Mouse (Mus musculus) R1 (cell line): ENCODE data around the gene Terb2.

Experiments
- DNase-seq: peaks from one replicate; pipeline ENCODE4 v3.0.0-alpha.2; 2018; ENCODE audit warnings: low read depth, low spot score

Terb2 gene

DNA sequence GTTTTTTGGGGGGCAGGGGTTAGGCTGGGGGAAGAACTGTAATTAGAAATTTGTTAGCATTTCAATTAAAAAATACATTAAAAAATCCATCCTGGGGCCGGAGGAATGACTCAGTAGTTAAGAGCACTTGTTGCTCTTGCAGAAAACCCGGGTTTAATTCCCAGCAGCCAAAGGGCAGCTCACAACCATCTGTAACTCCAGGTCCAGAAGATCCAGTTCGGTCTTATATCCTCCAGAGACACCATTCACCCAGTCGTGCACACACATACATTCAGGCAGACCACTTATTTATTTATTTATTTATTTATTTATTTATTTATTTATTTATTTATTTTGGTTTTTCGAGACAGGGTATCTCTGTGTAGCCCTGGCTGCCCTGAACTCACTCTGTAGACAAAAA lies 47.3 kb downstream of the Terb2 start:
- DNase-seq = no peak

DNA sequence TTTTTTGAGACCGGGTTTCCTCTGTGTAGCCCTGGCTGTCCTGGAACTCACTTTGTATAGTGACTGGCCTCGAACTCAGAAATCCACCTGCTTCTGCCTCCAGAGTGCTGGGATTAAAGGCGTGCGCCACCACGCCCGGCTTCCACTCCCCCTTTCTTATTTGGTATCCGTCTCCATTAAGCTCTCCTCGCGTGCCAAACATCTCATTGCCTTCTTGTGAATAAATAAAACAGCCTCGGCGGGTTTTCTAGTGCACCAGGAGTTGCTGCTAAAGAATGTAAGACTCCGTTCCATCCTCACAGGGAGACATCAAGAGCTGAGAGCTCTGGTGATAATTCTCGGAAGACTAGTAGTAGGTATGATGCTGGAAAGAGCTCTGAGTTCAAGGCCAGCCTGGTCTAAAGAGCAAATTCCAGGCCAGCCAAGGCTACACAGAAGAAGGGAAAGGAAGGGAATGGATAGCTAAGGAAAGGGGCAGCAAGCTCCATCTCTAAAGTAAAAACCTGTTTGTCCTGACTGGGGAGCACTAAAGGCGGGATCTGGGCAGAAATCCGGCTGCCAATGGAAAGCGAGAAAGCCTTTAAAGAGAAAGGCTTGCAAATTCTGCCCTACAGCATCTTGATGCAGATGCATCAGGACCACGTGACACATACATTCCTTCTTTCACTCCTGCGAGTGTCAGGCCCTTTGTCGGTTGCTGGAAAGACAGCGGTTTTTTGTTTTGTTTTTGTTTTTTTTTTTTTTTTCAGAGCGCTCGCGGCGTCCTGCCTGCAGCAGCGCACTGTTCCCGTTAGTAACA lies 47.9 kb downstream of the Terb2 start:
- DNase-seq = peak; percentile 65

DNA sequence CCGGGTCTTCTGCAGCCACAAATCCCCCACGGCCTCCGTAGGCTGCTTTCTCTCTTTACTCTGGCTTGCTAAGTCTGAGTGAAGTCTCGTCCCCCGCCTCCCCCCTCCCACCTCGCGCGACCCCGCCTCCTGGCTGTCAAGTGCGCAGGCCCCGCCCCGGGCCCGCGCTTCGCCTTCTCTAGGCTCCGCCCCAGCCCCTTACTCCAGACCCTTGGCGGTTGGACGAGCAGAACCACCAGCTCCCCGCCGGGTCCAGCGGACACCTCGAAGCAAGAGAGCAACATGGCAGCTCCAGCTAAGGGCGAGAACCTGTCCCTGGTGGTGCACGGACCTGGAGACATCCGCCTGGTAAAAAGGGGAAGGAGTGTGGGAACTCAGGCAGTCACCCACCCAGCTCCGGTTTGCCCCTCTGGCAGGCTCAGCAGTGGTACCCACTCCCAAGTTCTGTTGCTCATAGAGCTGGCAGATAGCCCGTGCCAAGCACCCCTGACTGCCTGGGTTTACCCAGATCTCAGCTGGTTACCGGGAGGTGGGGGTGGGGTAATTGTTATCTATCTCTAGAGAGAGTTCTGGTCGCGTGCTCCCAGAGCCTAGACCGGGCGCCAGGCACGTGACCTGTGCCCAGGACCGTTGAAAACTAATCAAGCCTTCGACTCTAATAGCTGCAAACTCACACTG lies 48.7 kb downstream of the Terb2 start, which contains the start of gene Sord:
Sord (plus strand) TSS at position 139 of the 678 bp plus-strand sequence.
- peak; percentile 88 for DNase-seq

DNA sequence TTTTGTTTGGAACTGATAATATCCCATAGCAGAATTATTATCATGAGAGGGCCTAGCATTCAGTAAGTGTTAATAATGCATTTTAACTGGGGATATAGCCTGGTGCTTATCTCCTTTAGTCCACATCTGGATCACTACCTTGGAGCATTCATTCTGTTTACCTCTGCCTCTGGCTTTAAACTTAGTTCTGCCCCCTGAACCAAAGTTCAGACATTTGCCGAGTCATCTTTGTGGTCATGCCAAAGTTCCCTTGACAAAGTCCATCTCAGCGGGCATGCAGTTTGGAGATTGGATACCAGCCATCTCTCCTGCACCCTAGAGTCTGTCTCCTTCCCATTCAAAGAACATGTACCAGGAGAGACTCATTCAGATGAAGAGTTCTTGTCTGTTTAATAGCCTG lies 49.4 kb downstream of the Terb2 start:
- DNase-seq = no peak

DNA sequence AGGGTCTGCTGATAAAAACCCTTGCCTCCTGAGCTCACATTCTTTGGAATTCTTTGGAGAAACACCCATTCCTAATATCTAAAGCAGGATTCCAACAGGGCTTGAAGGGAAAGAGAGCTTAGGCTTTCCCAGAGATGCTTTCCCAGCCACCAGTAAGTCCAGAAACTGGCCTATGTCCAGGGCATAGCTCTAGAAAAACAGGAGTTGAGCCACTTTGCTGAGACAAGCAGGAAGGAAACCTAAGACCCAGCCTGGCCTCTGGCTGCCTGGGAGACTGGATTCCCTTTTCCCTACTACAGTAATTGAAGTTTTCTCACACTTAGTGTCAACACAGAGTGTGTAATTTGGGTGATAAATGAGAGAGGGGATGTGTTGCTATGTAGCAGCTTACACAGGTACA lies 50.2 kb downstream of the Terb2 start:
- DNase-seq = no peak

DNA sequence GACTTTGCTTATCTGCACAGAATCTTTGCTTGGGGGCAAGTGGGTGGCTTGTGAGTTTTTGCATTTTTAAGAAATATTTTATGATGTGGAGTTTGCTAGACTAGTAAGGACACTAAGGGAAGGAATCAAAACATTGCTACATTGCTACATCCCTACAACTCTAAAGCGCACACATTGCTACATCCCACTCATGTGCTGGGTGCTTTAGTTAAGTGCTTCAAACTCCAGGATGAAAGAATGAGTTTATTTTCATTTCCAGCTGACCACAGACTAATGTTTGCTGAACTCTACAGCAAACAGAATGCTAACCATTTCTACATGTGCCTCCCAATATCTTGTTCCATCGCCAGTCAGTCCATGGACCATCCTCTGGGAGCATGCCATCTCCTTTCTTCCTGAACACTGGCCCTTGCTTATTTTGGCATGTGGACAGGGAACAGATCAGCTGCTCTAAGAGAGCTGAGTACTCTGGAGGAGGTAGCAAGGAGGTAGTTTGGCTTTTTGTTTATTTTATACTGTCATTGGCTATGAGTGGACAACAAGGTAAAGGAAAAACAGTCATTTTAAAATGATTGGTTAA lies 51.9 kb downstream of the Terb2 start:
- no peak for DNase-seq

DNA sequence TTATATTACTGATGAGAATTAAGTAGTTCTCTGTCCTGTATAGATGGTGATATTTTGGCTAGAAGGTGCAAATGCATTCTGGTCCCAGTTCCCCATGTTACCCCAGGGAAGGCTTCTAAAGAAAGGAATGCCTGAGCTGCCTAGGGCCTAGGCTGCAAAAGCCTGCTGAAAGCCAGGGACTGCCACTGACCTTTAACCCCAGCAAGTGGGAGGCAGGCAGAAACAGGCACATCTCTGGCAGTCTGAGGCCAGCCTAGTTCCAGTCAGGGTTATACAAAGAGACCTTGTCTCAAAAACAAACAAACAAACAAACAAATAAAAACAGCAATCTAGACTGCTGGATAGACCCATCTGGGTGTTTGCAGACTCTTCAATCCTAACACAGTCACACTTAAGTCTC lies 54.7 kb downstream of the Terb2 start:
- no peak for DNase-seq

DNA sequence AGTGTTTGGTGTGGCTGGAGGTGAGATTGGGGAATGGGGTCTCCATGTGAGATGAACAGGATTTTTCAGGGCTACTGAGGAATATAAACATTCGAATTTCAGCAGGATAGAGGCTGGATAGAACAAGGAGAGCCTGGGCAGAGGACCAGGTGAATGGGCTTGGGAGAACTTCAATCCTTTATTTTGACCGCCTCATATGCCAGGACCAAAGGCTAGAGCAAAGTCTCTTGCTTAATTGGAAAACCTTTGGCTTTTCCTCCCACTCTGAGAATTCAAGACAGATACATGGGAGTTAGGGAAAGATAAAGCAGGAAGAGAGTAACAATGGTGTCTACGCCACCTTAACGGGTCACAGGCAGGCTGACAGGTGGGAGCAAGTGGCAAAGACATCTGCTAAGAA lies 55.2 kb downstream of the Terb2 start:
- no peak for DNase-seq

DNA sequence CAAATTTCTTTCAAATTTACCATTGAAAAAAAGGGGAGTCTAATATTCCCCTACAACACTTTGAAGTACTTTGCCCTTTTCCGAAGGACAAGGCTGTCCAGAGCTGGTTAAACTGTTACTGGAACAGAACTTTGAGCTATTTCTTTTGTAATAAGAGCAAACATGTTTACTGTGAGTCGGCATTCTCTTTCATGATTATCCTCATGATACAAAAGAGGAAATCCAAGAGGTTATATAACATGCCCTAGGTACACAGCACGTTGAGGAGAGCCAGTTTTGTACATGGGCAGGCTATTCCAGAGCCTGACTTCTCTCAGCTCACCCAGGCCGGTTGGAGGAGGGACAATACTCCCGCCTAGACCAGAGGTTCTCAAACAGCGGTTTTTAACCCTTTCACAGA lies 55.9 kb downstream of the Terb2 start:
- DNase-seq = no peak

DNA sequence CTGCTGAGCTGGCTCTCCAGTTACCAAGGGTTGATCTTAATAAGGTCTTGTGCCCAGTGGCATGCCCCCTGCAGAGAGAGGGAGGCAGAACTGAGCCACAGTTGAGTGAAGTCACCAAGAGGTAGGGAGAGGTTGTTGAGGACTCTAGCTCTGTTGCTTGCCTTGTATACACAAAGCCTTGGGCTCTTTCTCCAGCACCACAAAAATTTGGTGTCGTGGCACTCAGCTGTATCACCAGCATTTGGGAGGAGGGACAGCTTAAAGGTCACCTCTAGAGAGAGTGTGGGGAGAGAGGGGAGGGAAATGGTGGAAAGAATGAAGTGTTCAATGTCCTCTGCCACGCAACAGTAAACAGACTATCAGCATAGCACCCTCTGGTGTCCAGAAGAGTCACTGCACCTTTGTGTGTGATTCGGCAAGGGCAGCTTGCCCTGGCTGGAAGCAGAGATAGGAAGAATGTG lies 57.6 kb downstream of the Terb2 start:
- DNase-seq = peak; percentile 79

DNA sequence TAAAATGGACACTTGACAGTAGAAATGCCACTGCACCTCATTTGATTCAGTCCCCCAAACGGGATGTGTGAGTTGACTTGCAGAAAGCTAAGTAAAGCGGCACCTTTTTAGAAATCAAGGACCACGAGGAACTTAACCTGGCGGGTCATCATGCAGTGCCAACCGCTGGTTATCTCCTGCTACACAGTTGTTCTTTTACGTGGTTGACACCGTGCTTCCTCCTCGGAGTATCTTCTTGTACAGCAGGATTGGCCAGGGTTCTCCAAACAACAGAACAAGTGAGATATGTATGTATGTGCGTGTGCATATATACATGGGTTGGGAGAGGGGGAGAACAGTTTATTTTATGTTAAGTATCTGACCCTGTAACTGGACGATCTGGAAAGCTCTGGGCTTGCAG lies 61.7 kb downstream of the Terb2 start:
- no peak for DNase-seq

DNA sequence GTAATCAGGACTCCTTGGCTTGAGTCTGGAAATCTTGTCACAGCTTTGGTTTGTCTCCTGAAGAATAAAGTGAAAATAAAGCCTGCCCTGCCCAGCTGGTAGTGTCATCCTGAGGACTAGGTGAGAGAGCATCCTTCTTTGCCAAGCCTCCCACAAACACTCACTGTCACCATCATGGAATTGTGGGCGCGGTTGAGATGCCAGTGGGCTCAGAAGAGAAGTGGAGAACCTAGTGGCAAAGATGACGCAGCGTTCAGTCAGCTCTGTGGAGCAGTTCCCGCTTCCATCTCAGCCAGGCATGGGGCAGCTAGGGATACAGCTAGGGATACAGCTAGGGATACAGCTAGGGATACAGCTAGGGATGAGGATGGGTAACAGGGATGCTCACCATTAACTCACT lies 69.9 kb downstream of the Terb2 start:
- DNase-seq = no peak
